Mouse (Mus musculus) spleen, adult 2 months (tissue): Measurements from ENCODE around the gene Cdh6.

ENCODE experiments used
- CTCF ChIP-seq: fragments of 200-500 bp; IDR thresholded peaks from 2 replicates; pipeline ENCODE4 v1.5.1; 2011; ENCODE audit warnings: mild to moderate bottlenecking, inconsistent platforms; ENCODE audit not compliant: insufficient read depth, insufficient read length, insufficient replicate concordance; ENCODE audit errors: extremely low read depth
- POLR2A ChIP-seq: fragments of 200-500 bp; IDR thresholded peaks from 2 replicates; pipeline ENCODE4 v1.6.1; 2011; ENCODE audit warnings: low read depth, low read length, inconsistent platforms

- TF ChIP-seq POLR2A (no peak), CTCF (no peak)
These were observed 109.8 kb downstream of the Cdh6 start for GRCm38 (mm10) chr15:13063633-13064032.
